Mouse (Mus musculus) limb, embryonic 14.5 days (tissue): ENCODE results near the gene Fbxw19. TPM values are rescaled to one million over a fixed set of nuclear protein-coding genes. Genes with fewer than 3 reads are reported as not detected.
"Not testable (repeated sequence)": the region's sequence is repeated elsewhere in the genome, so short reads cannot be mapped to it uniquely, and the experiment has no call there.

Experiments
- ATAC-seq: fragments of 200-750 bp; cut with Nextera tagmentation; 2 replicates; pipeline ENCODE4 v1.8.0; 2017; ENCODE audit warnings: low read depth, moderate number of reproducible peaks, moderate TSS enrichment; ENCODE audit not compliant: low FRiP score
- DNase-seq: peaks from one replicate; pipeline ENCODE4 v3.0.0-alpha.2; 2015; ENCODE audit warnings: low spot score
- H3K27ac ChIP-seq: fragments of 300-500 bp; sonication (generic); replicated peaks from 2 replicates; pipeline ENCODE4 v1.5.1; 2014; ENCODE audit warnings: low read depth, mild to moderate bottlenecking, low read length, moderate library complexity, mixed read lengths
- H3K27me3 ChIP-seq: fragments of 300-500 bp; sonication (generic); 2 replicates; pipeline ENCODE4 v1.6.1; 2014; ENCODE audit warnings: low read length, mixed read lengths; ENCODE audit not compliant: control insufficient read depth, insufficient read depth
- H3K36me3 ChIP-seq: fragments of 300-500 bp; sonication (generic); 2 replicates; pipeline ENCODE4 v1.6.1; 2014; ENCODE audit warnings: mild to moderate bottlenecking, low read length, moderate library complexity, mixed read lengths; ENCODE audit not compliant: control insufficient read depth, insufficient read depth
- H3K4me1 ChIP-seq: fragments of 300-500 bp; sonication (generic); 2 replicates; pipeline ENCODE4 v1.6.1; 2014; ENCODE audit warnings: antibody characterized with exemption, low read length, mixed read lengths; ENCODE audit not compliant: control insufficient read depth, insufficient read depth
- H3K4me2 ChIP-seq: fragments of 300-500 bp; sonication (generic); replicated peaks from 2 replicates; pipeline ENCODE4 v1.6.1; 2014; ENCODE audit warnings: low read depth, mild to moderate bottlenecking, low read length, moderate library complexity; ENCODE audit not compliant: severe bottlenecking
- H3K4me3 ChIP-seq: fragments of 300-500 bp; sonication (generic); replicated peaks from 2 replicates; pipeline ENCODE4 v1.5.1; 2014; ENCODE audit warnings: low read length
- H3K9ac ChIP-seq: fragments of 300-500 bp; sonication (generic); 2 replicates; pipeline ENCODE4 v1.6.1; 2014; ENCODE audit warnings: mild to moderate bottlenecking, low read depth, low read length, moderate library complexity; ENCODE audit not compliant: severe bottlenecking
- H3K9me3 ChIP-seq: fragments of 300-500 bp; sonication (generic); 2 replicates; pipeline ENCODE4 v1.6.1; 2016; ENCODE audit warnings: low read length; ENCODE audit not compliant: control insufficient read depth
- POLR2A ChIP-seq: fragments of 200-500 bp; IDR thresholded peaks from 2 replicates; pipeline ENCODE4 v1.8.0; 2012; ENCODE audit warnings: inconsistent platforms, mild to moderate bottlenecking, moderate library complexity, borderline replicate concordance; ENCODE audit not compliant: insufficient read depth, insufficient read length; ENCODE audit errors: extremely low read depth
- WGBS: fragments of 180-500 bp; shearing (Covaris S2); extraction: QIAGEN DNeasy Blood & Tissue Kit; methylation state at CpG from one replicate; pipeline ENCODE4 v1.1.7; 2014; 5-methylcytosine and 5-hydroxymethylcytosine counted together
- polyA plus RNA-seq, 2 experiments: library from polyadenylated mRNA; depleted of rRNA in 1 of 2; stranded (reverse) in 1 of 2; unstranded in 1 of 2; fragments of >200 nt; fragmentation: Nextera tagmentation in 1 of 2; extraction: Ambion mirVana in 1 of 2; gene quantifications; 2 replicates each; pipeline versions ENCODE4 v1.2.1 to v1.2.3; 2012 to 2014

The Fbxw19 gene
- polyA plus RNA-seq (2012; rRNA removed) (not detected in 2 replicates), polyA plus RNA-seq (2014; fragmentation: Nextera tagmentation; extraction: Ambion mirVana) (not detected in 2 replicates)

DNA sequence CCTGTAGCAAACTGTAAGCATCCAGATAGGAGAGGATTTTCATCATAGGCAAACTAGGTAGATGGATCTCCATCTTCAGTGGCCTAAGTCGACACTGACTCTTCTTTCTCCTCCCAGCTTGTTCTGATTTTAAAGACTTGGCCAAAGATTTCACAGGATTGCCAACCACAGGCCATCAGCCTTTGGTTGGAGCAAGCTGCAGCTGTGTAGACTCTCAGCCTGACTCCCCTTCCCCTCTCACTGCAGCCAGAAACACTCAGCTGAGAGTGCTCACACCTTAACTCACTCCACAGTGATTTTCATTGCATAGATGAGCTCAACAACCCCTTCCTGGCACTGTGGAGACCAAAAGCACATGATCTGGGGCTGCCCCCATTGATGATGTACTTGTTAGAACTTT, at the start of gene Fbxw19:
TSS of gene Fbxw19 (minus strand) at position 101 of the 400 bp plus-strand sequence.
- ATAC-seq, H3K36me3 ChIP-seq, H3K4me1 ChIP-seq, H3K4me2 ChIP-seq, H3K9ac ChIP-seq, H3K4me3 ChIP-seq, H3K27ac ChIP-seq, H3K9me3 ChIP-seq, H3K27me3 ChIP-seq, DNase-seq: not testable (repeated sequence)
- 75% methylated on average over 1 of the region's 1 CpGs for WGBS

DNA sequence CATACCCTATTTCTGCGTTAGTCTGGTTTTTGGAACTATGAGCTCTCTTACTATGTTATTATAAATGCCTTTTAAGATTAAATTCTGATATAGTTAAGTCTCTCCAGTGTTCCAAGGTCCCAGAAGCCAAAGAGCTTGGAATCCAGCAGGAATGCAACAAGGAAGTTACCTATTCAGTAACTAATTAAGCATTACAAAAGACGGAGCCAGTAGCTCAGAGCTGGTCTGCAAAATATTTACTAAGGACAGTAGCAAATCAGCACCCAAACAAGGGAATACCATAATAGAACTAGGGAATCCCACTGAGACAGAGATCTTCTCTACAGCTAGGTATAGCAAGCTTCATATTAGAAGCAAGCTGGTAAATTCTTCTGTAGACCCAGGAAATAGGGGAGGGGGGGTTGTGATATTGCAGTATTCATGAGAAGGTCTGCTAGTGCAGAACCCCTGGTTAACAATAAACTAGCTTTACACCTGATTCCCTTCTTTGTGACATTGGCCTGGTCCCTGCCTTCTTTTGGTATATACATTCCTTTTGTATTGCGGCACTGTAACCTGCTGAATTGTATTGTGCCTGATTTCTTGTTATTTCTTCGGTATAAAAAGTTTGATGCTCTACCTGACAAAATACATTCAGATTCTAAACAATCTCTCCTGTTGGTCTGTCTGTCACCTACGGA, 27.9 kb upstream of the Fbxw19 start:
- no peak overlapping the region for H3K27ac ChIP-seq
- no peaks in the 10 kb centered on the region for H3K36me3 ChIP-seq
- no peak for ATAC-seq
- TF ChIP-seq POLR2A, result no peak
- H3K9ac ChIP-seq, result no peak overlapping the region
- H3K27me3 ChIP-seq, result no peaks in the 10 kb centered on the region
- no peak overlapping the region for H3K4me3 ChIP-seq
- no peaks in the 10 kb centered on the region for H3K9me3 ChIP-seq
- H3K4me2 ChIP-seq, result no peak overlapping the region
- 85% methylated on average over 5 of the region's 5 CpGs for WGBS
- no peak for DNase-seq
- no peaks in the 10 kb centered on the region for H3K4me1 ChIP-seq

DNA sequence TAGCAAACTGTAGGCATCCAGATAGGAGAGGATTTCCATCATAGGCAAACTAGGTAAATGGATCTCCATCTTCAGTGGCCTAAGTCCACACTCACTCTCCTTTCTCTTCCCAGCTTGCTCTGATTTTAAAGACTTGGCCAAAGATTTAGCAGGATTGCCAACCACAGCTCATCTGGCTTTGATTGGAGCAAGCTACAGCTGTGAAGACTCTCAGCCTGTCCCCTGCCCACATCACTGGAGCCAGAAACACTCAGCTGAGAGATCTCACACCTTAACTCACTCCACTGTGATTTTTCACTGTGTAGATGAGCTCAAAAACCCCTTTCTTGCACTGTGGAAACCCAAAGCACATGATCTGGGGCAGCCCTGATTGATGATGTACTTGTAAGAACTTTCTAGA, 46.6 kb downstream of the Fbxw19 start, which contains the start of gene Fbxw16:
TSS of gene Fbxw16 (minus strand) at position 101 of the 400 bp plus-strand sequence.
- Histone ChIP-seq H3K4me1 (no peaks in the 10 kb centered on the region), H3K4me2 (no peak within 1 kb of the TSS), H3K36me3 (no peaks in the 10 kb centered on the region), H3K27ac (no peak within 1 kb of the TSS), H3K9me3 (no peaks in the 10 kb centered on the region), H3K27me3 (no peaks in the 10 kb centered on the region), H3K4me3 (no peak within 1 kb of the TSS), H3K9ac (no peak within 1 kb of the TSS)
- no peak for DNase-seq
- ATAC-seq, result no peak
- TF ChIP-seq POLR2A, result no peak

DNA sequence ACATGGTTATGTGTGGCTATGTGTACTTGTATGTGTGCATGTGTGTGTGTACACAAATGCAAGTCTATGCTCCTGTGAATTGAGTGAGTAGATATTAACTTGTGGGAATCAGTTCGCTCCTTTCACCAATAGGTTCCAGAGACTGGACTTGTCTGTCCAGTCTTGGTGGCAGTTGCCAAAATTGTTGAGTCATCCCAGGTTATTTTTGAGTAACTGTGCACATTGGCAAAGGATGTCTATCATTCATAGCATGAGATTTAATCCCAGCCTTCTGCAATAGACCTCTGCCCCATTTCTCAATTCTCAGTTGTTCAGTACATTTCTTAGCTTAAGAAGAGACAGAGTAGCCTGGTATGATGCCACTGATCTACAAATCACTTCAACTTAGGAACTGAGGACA, 62.7 kb downstream of the Fbxw19 start:
- no peak for DNase-seq
- H3K27ac ChIP-seq, result no peak overlapping the region
- H3K4me2 ChIP-seq, result no peak overlapping the region
- no peaks in the 10 kb centered on the region for H3K36me3 ChIP-seq
- no peaks in the 10 kb centered on the region for H3K27me3 ChIP-seq
- H3K9me3 ChIP-seq, result no peaks in the 10 kb centered on the region
- 85% methylated on average over 1 of the region's 1 CpGs for WGBS
- H3K4me3 ChIP-seq, result no peak overlapping the region
- TF ChIP-seq POLR2A, result no peak
- H3K9ac ChIP-seq, result no peak overlapping the region
- ATAC-seq, result no peak
- no peaks in the 10 kb centered on the region for H3K4me1 ChIP-seq

Other genes starting within 250 kb of the Fbxw19 start
- not detected in 2 replicates for gene Fbxw14, start 208.2 kb downstream of the Fbxw19 start, polyA plus RNA-seq (2012; rRNA removed)
- gene Fbxw14, start 208.2 kb downstream of the Fbxw19 start, polyA plus RNA-seq (2014; fragmentation: Nextera tagmentation; extraction: Ambion mirVana), result not detected in 2 replicates
- not detected in 2 replicates for gene Fbxw28, start 156.2 kb downstream of the Fbxw19 start, polyA plus RNA-seq (2012; rRNA removed)
- not detected in 2 replicates for gene Fbxw28, start 156.2 kb downstream of the Fbxw19 start, polyA plus RNA-seq (2014; fragmentation: Nextera tagmentation; extraction: Ambion mirVana)
- not detected in 2 replicates for gene Fbxw22, start 91.6 kb downstream of the Fbxw19 start, polyA plus RNA-seq (2012; rRNA removed)
- not detected in 2 replicates for gene Fbxw22, start 91.6 kb downstream of the Fbxw19 start, polyA plus RNA-seq (2014; fragmentation: Nextera tagmentation; extraction: Ambion mirVana)
- gene Fbxw16, start 46.7 kb downstream of the Fbxw19 start, polyA plus RNA-seq (2012; rRNA removed), result not detected in 2 replicates
- not detected in 2 replicates for gene Fbxw16, start 46.7 kb downstream of the Fbxw19 start, polyA plus RNA-seq (2014; fragmentation: Nextera tagmentation; extraction: Ambion mirVana)
- not detected in 2 replicates for gene Fbxw15, start 72.4 kb upstream of the Fbxw19 start, polyA plus RNA-seq (2012; rRNA removed)
- gene Fbxw15, start 72.4 kb upstream of the Fbxw19 start, polyA plus RNA-seq (2014; fragmentation: Nextera tagmentation; extraction: Ambion mirVana), result not detected in 2 replicates
- gene Fbxw24, start 130.2 kb upstream of the Fbxw19 start, polyA plus RNA-seq (2012; rRNA removed), result not detected in 2 replicates
- not detected in 2 replicates for gene Fbxw24, start 130.2 kb upstream of the Fbxw19 start, polyA plus RNA-seq (2014; fragmentation: Nextera tagmentation; extraction: Ambion mirVana)
- not detected in 2 replicates for gene Fbxw25, start 168.8 kb upstream of the Fbxw19 start, polyA plus RNA-seq (2012; rRNA removed)
- gene Fbxw25, start 168.8 kb upstream of the Fbxw19 start, polyA plus RNA-seq (2014; fragmentation: Nextera tagmentation; extraction: Ambion mirVana), result not detected in 2 replicates
- 0.04 TPM in 1 of 2 replicates, not detected in the other for gene Fbxw18, start 206.8 kb upstream of the Fbxw19 start, polyA plus RNA-seq (2012; rRNA removed)
- gene Fbxw18, start 206.8 kb upstream of the Fbxw19 start, polyA plus RNA-seq (2014; fragmentation: Nextera tagmentation; extraction: Ambion mirVana), result 0.12 TPM in 1 of 2 replicates, not detected in the other